Mouse (Mus musculus) liver, adult 2 months (tissue): ENCODE results near the gene Itpr2.

Source experiments
- CTCF ChIP-seq: fragments of 200-500 bp; IDR thresholded peaks from 2 replicates; pipeline ENCODE4 v1.5.1; 2011; ENCODE audit warnings: low read depth, low read length, control low read depth
- POLR2A ChIP-seq: fragments of 200-500 bp; IDR thresholded peaks from 2 replicates; pipeline ENCODE4 v1.6.1; 2011; ENCODE audit warnings: low read length, control low read depth; ENCODE audit not compliant: insufficient read depth; ENCODE audit errors: extremely low read depth

GRCm38 (mm10) chr6:146228048-146228447 lies 274.0 kb downstream of the Itpr2 start:
- TF ChIP-seq CTCF (no peak), POLR2A (no peak)
